Mouse (Mus musculus): ENCODE measurements around the gene Syt13. TPM values are rescaled to one million over a fixed set of nuclear protein-coding genes. Genes with fewer than 3 reads are reported as not detected.

Gene Syt13
- polyA plus RNA-seq, 1 experiment from 2014 or later = 5.4 TPM

- Histone ChIP-seq H3K4me1 (ENCODE audit: control insufficient read depth, insufficient read depth, low read length) (peaks cover 10% of the 10 kb centered on the region; the same call in 1 of the 2 replicates), H3K4me3 (ENCODE audit: low read length) (no peak overlapping the region), H3K27me3 (replicated peaks; ENCODE audit: control insufficient read depth, insufficient read depth, low read length) (no peaks in the 10 kb centered on the region), H3K9me3 (ENCODE audit: control insufficient read depth, low read length) (no peaks in the 10 kb centered on the region), H3K27ac (ENCODE audit: low read length) (no peak overlapping the region), H3K4me2 (ENCODE audit: low read depth, low read length) (no peak overlapping the region), H3K36me3 (ENCODE audit: control insufficient read depth, insufficient read depth, low read length) (peaks cover 19% of the 10 kb centered on the region), H3K9ac (ENCODE audit: low read depth, low read length) (no peak overlapping the region)
- 77% methylated on average over 9 of the region's 9 CpGs for WGBS
- no peak for ATAC-seq
Observed at GRCm38 (mm10) chr2:92971069-92971468, 56.2 kb downstream of the Syt13 start.

GRCm38 (mm10) chr2:92971536-92971935 is 56.6 kb downstream of the Syt13 start:
- 85% methylated on average over 8 of the region's 8 CpGs for WGBS
- Histone ChIP-seq H3K9ac (ENCODE audit: low read depth, low read length) (no peak overlapping the region), H3K4me1 (ENCODE audit: control insufficient read depth, insufficient read depth, low read length) (peaks cover 10% of the 10 kb centered on the region; the same call in 1 of the 2 replicates), H3K4me2 (ENCODE audit: low read depth, low read length) (no peak overlapping the region), H3K27ac (ENCODE audit: low read length) (no peak overlapping the region), H3K9me3 (ENCODE audit: control insufficient read depth, low read length) (no peaks in the 10 kb centered on the region), H3K4me3 (ENCODE audit: low read length) (no peak overlapping the region), H3K36me3 (ENCODE audit: control insufficient read depth, insufficient read depth, low read length) (peaks cover 19% of the 10 kb centered on the region), H3K27me3 (replicated peaks; ENCODE audit: control insufficient read depth, insufficient read depth, low read length) (no peaks in the 10 kb centered on the region)
- no peak for ATAC-seq

- Histone ChIP-seq H3K4me2 (ENCODE audit: low read depth, low read length) (no peak overlapping the region), H3K27me3 (replicated peaks; ENCODE audit: control insufficient read depth, insufficient read depth, low read length) (no peaks in the 10 kb centered on the region), H3K4me1 (ENCODE audit: control insufficient read depth, insufficient read depth, low read length) (peaks cover 10% of the 10 kb centered on the region; the same call in 1 of the 2 replicates), H3K4me3 (ENCODE audit: low read length) (no peak overlapping the region), H3K9me3 (ENCODE audit: control insufficient read depth, low read length) (no peaks in the 10 kb centered on the region), H3K27ac (ENCODE audit: low read length) (no peak overlapping the region), H3K9ac (ENCODE audit: low read depth, low read length) (no peak overlapping the region), H3K36me3 (ENCODE audit: control insufficient read depth, insufficient read depth, low read length) (peaks cover 19% of the 10 kb centered on the region)
- 92% methylated on average over 17 of the region's 17 CpGs for WGBS
- ATAC-seq = no peak
Observed at GRCm38 (mm10) chr2:92972071-92972470, 57.2 kb downstream of the Syt13 start.

- H3K4me2 ChIP-seq (ENCODE audit: low read depth, low read length) = no peak overlapping the region
- 95% methylated on average over 20 of the region's 20 CpGs for WGBS
Observed at GRCm38 (mm10) chr2:92973646-92974045, 58.7 kb downstream of the Syt13 start.

GRCm38 (mm10) chr2:92975031-92975790 is 60.3 kb downstream of the Syt13 start:
- no peak overlapping the region for H3K9ac ChIP-seq (ENCODE audit: low read depth, low read length)
- WGBS = 77% methylated on average over 14 of the region's 14 CpGs
- peak; percentile 16; the same call in 1 of the 2 replicates for ATAC-seq
- no peaks in the 10 kb centered on the region for H3K9me3 ChIP-seq (ENCODE audit: control insufficient read depth, low read length)
- peaks cover 19% of the 10 kb centered on the region for H3K36me3 ChIP-seq (ENCODE audit: control insufficient read depth, insufficient read depth, low read length)
- H3K4me2 ChIP-seq (ENCODE audit: low read depth, low read length) = no peak overlapping the region
- no peak overlapping the region for H3K27ac ChIP-seq (ENCODE audit: low read length)
- no peaks in the 10 kb centered on the region for H3K27me3 ChIP-seq (replicated peaks; ENCODE audit: control insufficient read depth, insufficient read depth, low read length)
- no peaks in the 10 kb centered on the region for H3K4me1 ChIP-seq (ENCODE audit: control insufficient read depth, insufficient read depth, low read length)
- no peak overlapping the region for H3K4me3 ChIP-seq (ENCODE audit: low read length)

More at GRCm38 (mm10) chr2:92973646-92974045, 58.7 kb downstream of the Syt13 start:
- no peak for ATAC-seq
- Histone ChIP-seq H3K4me1 (ENCODE audit: control insufficient read depth, insufficient read depth, low read length) (no peaks in the 10 kb centered on the region), H3K9me3 (ENCODE audit: control insufficient read depth, low read length) (no peaks in the 10 kb centered on the region), H3K9ac (ENCODE audit: low read depth, low read length) (no peak overlapping the region), H3K36me3 (ENCODE audit: control insufficient read depth, insufficient read depth, low read length) (peaks cover 19% of the 10 kb centered on the region), H3K27me3 (replicated peaks; ENCODE audit: control insufficient read depth, insufficient read depth, low read length) (no peaks in the 10 kb centered on the region), H3K4me3 (ENCODE audit: low read length) (no peak overlapping the region), H3K27ac (ENCODE audit: low read length) (no peak overlapping the region)

GRCm38 (mm10) chr2:92980165-92980564 is 65.3 kb downstream of the Syt13 start:
- peak; percentile 56; the same call in 1 of the 2 replicates for ATAC-seq
- H3K36me3 ChIP-seq (ENCODE audit: control insufficient read depth, insufficient read depth, low read length) = no peaks in the 10 kb centered on the region
- H3K4me2 ChIP-seq (ENCODE audit: low read depth, low read length) = no peak overlapping the region
- no peak overlapping the region for H3K4me3 ChIP-seq (ENCODE audit: low read length)
- no peak overlapping the region for H3K27ac ChIP-seq (ENCODE audit: low read length)
- no peaks in the 10 kb centered on the region for H3K4me1 ChIP-seq (ENCODE audit: control insufficient read depth, insufficient read depth, low read length)
- no peaks in the 10 kb centered on the region for H3K27me3 ChIP-seq (replicated peaks; ENCODE audit: control insufficient read depth, insufficient read depth, low read length)
- no peak overlapping the region for H3K9ac ChIP-seq (ENCODE audit: low read depth, low read length)
- H3K9me3 ChIP-seq (ENCODE audit: control insufficient read depth, low read length) = no peaks in the 10 kb centered on the region
- 85% methylated on average over 10 of the region's 10 CpGs for WGBS

- Histone ChIP-seq H3K27ac (ENCODE audit: low read length) (no peak overlapping the region), H3K4me3 (ENCODE audit: low read length) (no peak overlapping the region), H3K4me1 (ENCODE audit: control insufficient read depth, insufficient read depth, low read length) (peaks cover 8% of the 10 kb centered on the region; the same call in 1 of the 2 replicates), H3K27me3 (replicated peaks; ENCODE audit: control insufficient read depth, insufficient read depth, low read length) (no peaks in the 10 kb centered on the region), H3K9me3 (ENCODE audit: control insufficient read depth, low read length) (no peaks in the 10 kb centered on the region), H3K9ac (ENCODE audit: low read depth, low read length) (no peak overlapping the region), H3K36me3 (ENCODE audit: control insufficient read depth, insufficient read depth, low read length) (peaks cover 9% of the 10 kb centered on the region; the same call in 1 of the 2 replicates), H3K4me2 (ENCODE audit: low read depth, low read length) (no peak overlapping the region)
- ATAC-seq = no peak
- WGBS = 67% methylated on average over 8 of the region's 8 CpGs
Observed at GRCm38 (mm10) chr2:92982591-92983272, 67.8 kb downstream of the Syt13 start.

- Histone ChIP-seq H3K27me3 (replicated peaks; ENCODE audit: control insufficient read depth, insufficient read depth, low read length) (no peaks in the 10 kb centered on the region), H3K9ac (ENCODE audit: low read depth, low read length) (no peak overlapping the region), H3K4me3 (ENCODE audit: low read length) (no peak overlapping the region), H3K4me1 (ENCODE audit: control insufficient read depth, insufficient read depth, low read length) (peaks cover 12% of the 10 kb centered on the region), H3K9me3 (ENCODE audit: control insufficient read depth, low read length) (no peaks in the 10 kb centered on the region), H3K36me3 (ENCODE audit: control insufficient read depth, insufficient read depth, low read length) (peaks cover 9% of the 10 kb centered on the region; the same call in 1 of the 2 replicates), H3K4me2 (ENCODE audit: low read depth, low read length) (no peak overlapping the region), H3K27ac (ENCODE audit: low read length) (no peak overlapping the region)
- no peak for ATAC-seq
- WGBS = 70% methylated on average over 4 of the region's 4 CpGs
Observed at GRCm38 (mm10) chr2:92983273-92983620, 68.3 kb downstream of the Syt13 start.

- no peak for ATAC-seq
- WGBS = 79% methylated on average over 7 of the region's 7 CpGs
Observed at GRCm38 (mm10) chr2:92984321-92985108, 69.6 kb downstream of the Syt13 start.

More at GRCm38 (mm10) chr2:92984321-92985108, 69.6 kb downstream of the Syt13 start:
- Histone ChIP-seq H3K27me3 (replicated peaks; ENCODE audit: control insufficient read depth, insufficient read depth, low read length) (no peaks in the 10 kb centered on the region), H3K36me3 (ENCODE audit: control insufficient read depth, insufficient read depth, low read length) (peaks cover 10% of the 10 kb centered on the region), H3K4me1 (ENCODE audit: control insufficient read depth, insufficient read depth, low read length) (peaks cover 20% of the 10 kb centered on the region), H3K4me2 (ENCODE audit: low read depth, low read length) (no peak overlapping the region), H3K4me3 (ENCODE audit: low read length) (no peak overlapping the region), H3K9me3 (ENCODE audit: control insufficient read depth, low read length) (no peaks in the 10 kb centered on the region), H3K9ac (ENCODE audit: low read depth, low read length) (no peak overlapping the region), H3K27ac (ENCODE audit: low read length) (no peak overlapping the region)

All from intestine, embryonic 16.5 days (tissue).